ENCODE assay signal across 25 mouse cellular contexts in genomic region chr4:119097421-119097820, GRCm38 (mm10).
"Had no signal": no experiment of that assay in that cellular context is flagged by ENCODE, and none has a peak within 500 bp of the region (broad histone marks: within the 10 kb centered on the region; RNA-seq: fewer than 3 reads in every experiment).

No protein-coding gene starts in this region.

- H3K9ac ChIP-seq: heart, embryonic 13.5 days; heart, embryonic 15.5 days; hindbrain, embryonic 13.5 days; hindbrain, embryonic 15.5 days; kidney, embryonic 15.5 days; limb, embryonic 13.5 days; limb, embryonic 15.5 days had no signal

- H3K4me1 ChIP-seq: hindbrain, embryonic 13.5 days; hindbrain, embryonic 15.5 days had no signal

- H3K4me2 ChIP-seq: heart, embryonic 11.5 days; heart, embryonic 13.5 days; heart, embryonic 15.5 days; hindbrain, embryonic 13.5 days; hindbrain, embryonic 15.5 days; kidney, embryonic 15.5 days; limb, embryonic 13.5 days; limb, embryonic 15.5 days had no signal

- DNase-seq: gastrocnemius, adult 2 months; gastrocnemius, postnatal 10 days; gastrocnemius, postnatal 25 days; heart, adult 18-20 months; heart, postnatal 14 days; heart, postnatal 36 days; kidney, adult 11 months; kidney, adult 2 months; kidney, adult 9 months; kidney, postnatal 14 days; kidney, postnatal 36 days; layer of hippocampus, adult 9-11 months; layer of hippocampus, postnatal 36 days; left cerebral cortex, postnatal 4 days had no signal

- H3K36me3 ChIP-seq: heart, embryonic 13.5 days; heart, embryonic 15.5 days; hindbrain, embryonic 13.5 days; hindbrain, embryonic 15.5 days; kidney, embryonic 15.5 days; limb, embryonic 13.5 days; limb, embryonic 15.5 days had no signal

- H3K27ac ChIP-seq: gastrocnemius, adult 2 months; heart, embryonic 13.5 days; heart, embryonic 15.5 days; hindbrain, embryonic 13.5 days; hindbrain, embryonic 15.5 days; hindbrain, postnatal 0 days; kidney, embryonic 15.5 days; kidney, postnatal 0 days; limb, embryonic 13.5 days; limb, embryonic 15.5 days had no signal

- H3K4me3 ChIP-seq: gastrocnemius, adult 2 months; heart, embryonic 13.5 days; heart, embryonic 15.5 days; hindbrain, embryonic 13.5 days; hindbrain, embryonic 15.5 days; kidney, embryonic 15.5 days; limb, embryonic 13.5 days; limb, embryonic 15.5 days had no signal

- H3K27me3 ChIP-seq: heart, embryonic 15.5 days; hindbrain, embryonic 13.5 days; hindbrain, embryonic 15.5 days; kidney, embryonic 15.5 days; limb, embryonic 13.5 days; limb, embryonic 15.5 days had no signal

- H3K9me3 ChIP-seq: heart, embryonic 13.5 days; heart, embryonic 15.5 days; hindbrain, embryonic 13.5 days; hindbrain, embryonic 15.5 days; kidney, embryonic 15.5 days; limb, embryonic 13.5 days; limb, embryonic 15.5 days had no signal

- ATAC-seq: hindbrain, postnatal 0 days; intestine, embryonic 16.5 days had no signal
